Mouse (Mus musculus): Measurements from ENCODE around the gene Tmem86a. TPM values are rescaled to one million over a fixed set of nuclear protein-coding genes. Genes with fewer than 3 reads are reported as not detected.

The Tmem86a gene
- 24.0 TPM for polyA plus RNA-seq (2015; fragmentation: Illumina TruSeq; extraction: RNeasy Lipid Tissue Mini Kit (QIAGEN cat#74804); ENCODE audit: insufficient read depth, low replicate concordance)

GRCm38 (mm10) chr7:47050366-47050765, at the start of gene Tmem86a:
Gene Tmem86a (plus strand): TSS chr7:47050601.

GRCm38 (mm10) chr7:47008168-47008993, 42.0 kb upstream of the Tmem86a start, which contains the start of gene Spty2d1:
Gene Spty2d1 (minus strand): TSS chr7:47008411.

Other genes with a start within 250 kb of the Tmem86a start
- 238 TPM for gene Ldha, start 209.1 kb upstream of the Tmem86a start, polyA plus RNA-seq (2015; fragmentation: Illumina TruSeq; extraction: RNeasy Lipid Tissue Mini Kit (QIAGEN cat#74804); ENCODE audit: insufficient read depth, low replicate concordance)
- gene Ldhc, start 189.4 kb upstream of the Tmem86a start, polyA plus RNA-seq (2015; fragmentation: Illumina TruSeq; extraction: RNeasy Lipid Tissue Mini Kit (QIAGEN cat#74804); ENCODE audit: insufficient read depth, low replicate concordance) = not detected
- 96.7 TPM for gene Tsg101, start 130.6 kb upstream of the Tmem86a start, polyA plus RNA-seq (2015; fragmentation: Illumina TruSeq; extraction: RNeasy Lipid Tissue Mini Kit (QIAGEN cat#74804); ENCODE audit: insufficient read depth, low replicate concordance)
- 11.0 TPM for gene Uevld, start 92.1 kb upstream of the Tmem86a start, polyA plus RNA-seq (2015; fragmentation: Illumina TruSeq; extraction: RNeasy Lipid Tissue Mini Kit (QIAGEN cat#74804); ENCODE audit: insufficient read depth, low replicate concordance)
- gene Gm9999, start 67.0 kb upstream of the Tmem86a start, polyA plus RNA-seq (2015; fragmentation: Illumina TruSeq; extraction: RNeasy Lipid Tissue Mini Kit (QIAGEN cat#74804); ENCODE audit: insufficient read depth, low replicate concordance) = not detected
- 29.6 TPM for gene Spty2d1, start 42.2 kb upstream of the Tmem86a start, polyA plus RNA-seq (2015; fragmentation: Illumina TruSeq; extraction: RNeasy Lipid Tissue Mini Kit (QIAGEN cat#74804); ENCODE audit: insufficient read depth, low replicate concordance)
- 0.21 TPM for gene Ptpn5, start 83.1 kb downstream of the Tmem86a start, polyA plus RNA-seq (2015; fragmentation: Illumina TruSeq; extraction: RNeasy Lipid Tissue Mini Kit (QIAGEN cat#74804); ENCODE audit: insufficient read depth, low replicate concordance)
- gene Mrgpra6, start 154.3 kb downstream of the Tmem86a start, polyA plus RNA-seq (2015; fragmentation: Illumina TruSeq; extraction: RNeasy Lipid Tissue Mini Kit (QIAGEN cat#74804); ENCODE audit: insufficient read depth, low replicate concordance) = not detected
- gene Mrgpra9, start 202.2 kb downstream of the Tmem86a start, polyA plus RNA-seq (2015; fragmentation: Illumina TruSeq; extraction: RNeasy Lipid Tissue Mini Kit (QIAGEN cat#74804); ENCODE audit: insufficient read depth, low replicate concordance) = not detected

All from spleen, adult 10 weeks (tissue).